Mouse (Mus musculus): Measurements from ENCODE around the gene Per2.
"Not testable (repeated sequence)": the region's sequence is repeated elsewhere in the genome, so short reads cannot be mapped to it uniquely, and the experiment has no call there.

Gene Per2

GRCm38 (mm10) chr1:91478145-91478544 lies 19.0 kb upstream of the Per2 start:
- H3K27me3 ChIP-seq (ENCODE audit: control insufficient read depth, insufficient read depth, low read length, poor library complexity, severe bottlenecking); DNase-seq (ENCODE audit: low read depth, low spot score); H3K36me3 ChIP-seq (ENCODE audit: control insufficient read depth, insufficient read depth, low read length, poor library complexity, severe bottlenecking): not testable (repeated sequence)

- DNase-seq (ENCODE audit: low read depth, low spot score), result no peak
- Histone ChIP-seq H3K36me3 (ENCODE audit: control insufficient read depth, insufficient read depth, low read length, poor library complexity, severe bottlenecking) (no peaks in the 10 kb centered on the region), H3K27me3 (ENCODE audit: control insufficient read depth, insufficient read depth, low read length, poor library complexity, severe bottlenecking) (no peaks in the 10 kb centered on the region)
Observed at GRCm38 (mm10) chr1:91469888-91470419, 10.8 kb upstream of the Per2 start.

GRCm38 (mm10) chr1:91466186-91466585 lies 7.1 kb upstream of the Per2 start:
- no peaks in the 10 kb centered on the region for H3K36me3 ChIP-seq (ENCODE audit: control insufficient read depth, insufficient read depth, low read length, poor library complexity, severe bottlenecking)
- no peak for DNase-seq (ENCODE audit: low read depth, low spot score)
- no peaks in the 10 kb centered on the region; the same call in 1 of the 2 replicates for H3K27me3 ChIP-seq (ENCODE audit: control insufficient read depth, insufficient read depth, low read length, poor library complexity, severe bottlenecking)

- no peak for DNase-seq (ENCODE audit: low read depth, low spot score)
- Histone ChIP-seq H3K27me3 (ENCODE audit: control insufficient read depth, insufficient read depth, low read length, poor library complexity, severe bottlenecking) (no peaks in the 10 kb centered on the region; the same call in 1 of the 2 replicates), H3K36me3 (ENCODE audit: control insufficient read depth, insufficient read depth, low read length, poor library complexity, severe bottlenecking) (no peaks in the 10 kb centered on the region)
Observed at GRCm38 (mm10) chr1:91465244-91465643, 6.1 kb upstream of the Per2 start.

GRCm38 (mm10) chr1:91464436-91464835 lies 5.3 kb upstream of the Per2 start:
- no peak for DNase-seq (ENCODE audit: low read depth, low spot score)
- Histone ChIP-seq H3K27me3 (ENCODE audit: control insufficient read depth, insufficient read depth, low read length, poor library complexity, severe bottlenecking) (no peaks in the 10 kb centered on the region; the same call in 1 of the 2 replicates), H3K36me3 (ENCODE audit: control insufficient read depth, insufficient read depth, low read length, poor library complexity, severe bottlenecking) (no peaks in the 10 kb centered on the region)

- no peaks in the 10 kb centered on the region; the same call in 1 of the 2 replicates for H3K27me3 ChIP-seq (ENCODE audit: control insufficient read depth, insufficient read depth, low read length, poor library complexity, severe bottlenecking)
- no peaks in the 10 kb centered on the region for H3K36me3 ChIP-seq (ENCODE audit: control insufficient read depth, insufficient read depth, low read length, poor library complexity, severe bottlenecking)
- DNase-seq (ENCODE audit: low read depth, low spot score), result no peak
Observed at GRCm38 (mm10) chr1:91463336-91463995, 4.3 kb upstream of the Per2 start.

- Histone ChIP-seq H3K36me3 (ENCODE audit: control insufficient read depth, insufficient read depth, low read length, poor library complexity, severe bottlenecking) (no peaks in the 10 kb centered on the region), H3K27me3 (ENCODE audit: control insufficient read depth, insufficient read depth, low read length, poor library complexity, severe bottlenecking) (no peaks in the 10 kb centered on the region; the same call in 1 of the 2 replicates)
- DNase-seq (ENCODE audit: low read depth, low spot score), result no peak
Observed at GRCm38 (mm10) chr1:91460564-91460963, 1.4 kb upstream of the Per2 start.

GRCm38 (mm10) chr1:91460069-91460468 lies 945 bp upstream of the Per2 start:
- Histone ChIP-seq H3K27me3 (ENCODE audit: control insufficient read depth, insufficient read depth, low read length, poor library complexity, severe bottlenecking) (no peaks in the 10 kb centered on the region; the same call in 1 of the 2 replicates), H3K36me3 (ENCODE audit: control insufficient read depth, insufficient read depth, low read length, poor library complexity, severe bottlenecking) (no peaks in the 10 kb centered on the region)
- no peak for DNase-seq (ENCODE audit: low read depth, low spot score)

- no peaks in the 10 kb centered on the region for H3K36me3 ChIP-seq (ENCODE audit: control insufficient read depth, insufficient read depth, low read length, poor library complexity, severe bottlenecking)
- peak; percentile 15 for DNase-seq (ENCODE audit: low read depth, low spot score)
- no peaks in the 10 kb centered on the region for H3K27me3 ChIP-seq (ENCODE audit: control insufficient read depth, insufficient read depth, low read length, poor library complexity, severe bottlenecking)
Observed at GRCm38 (mm10) chr1:91458223-91458861, 782 bp downstream of the Per2 start.

GRCm38 (mm10) chr1:91457698-91458097 lies 1.4 kb downstream of the Per2 start:
- Histone ChIP-seq H3K36me3 (ENCODE audit: control insufficient read depth, insufficient read depth, low read length, poor library complexity, severe bottlenecking) (no peaks in the 10 kb centered on the region), H3K27me3 (ENCODE audit: control insufficient read depth, insufficient read depth, low read length, poor library complexity, severe bottlenecking) (no peaks in the 10 kb centered on the region)
- no peak for DNase-seq (ENCODE audit: low read depth, low spot score)

- Histone ChIP-seq H3K27me3 (ENCODE audit: control insufficient read depth, insufficient read depth, low read length, poor library complexity, severe bottlenecking) (no peaks in the 10 kb centered on the region), H3K36me3 (ENCODE audit: control insufficient read depth, insufficient read depth, low read length, poor library complexity, severe bottlenecking) (no peaks in the 10 kb centered on the region)
- DNase-seq (ENCODE audit: low read depth, low spot score), result no peak
Observed at GRCm38 (mm10) chr1:91457116-91457515, 2.0 kb downstream of the Per2 start.

- DNase-seq (ENCODE audit: low read depth, low spot score), result peak; percentile 31
- Histone ChIP-seq H3K36me3 (ENCODE audit: control insufficient read depth, insufficient read depth, low read length, poor library complexity, severe bottlenecking) (no peaks in the 10 kb centered on the region), H3K27me3 (ENCODE audit: control insufficient read depth, insufficient read depth, low read length, poor library complexity, severe bottlenecking) (no peaks in the 10 kb centered on the region)
Observed at GRCm38 (mm10) chr1:91456301-91456801, 2.8 kb downstream of the Per2 start.

- Histone ChIP-seq H3K36me3 (ENCODE audit: control insufficient read depth, insufficient read depth, low read length, poor library complexity, severe bottlenecking) (no peaks in the 10 kb centered on the region), H3K27me3 (ENCODE audit: control insufficient read depth, insufficient read depth, low read length, poor library complexity, severe bottlenecking) (no peaks in the 10 kb centered on the region)
- no peak for DNase-seq (ENCODE audit: low read depth, low spot score)
Observed at GRCm38 (mm10) chr1:91455661-91456161, 3.4 kb downstream of the Per2 start.

GRCm38 (mm10) chr1:91454927-91455326 lies 4.2 kb downstream of the Per2 start:
- DNase-seq (ENCODE audit: low read depth, low spot score), result no peak
- H3K27me3 ChIP-seq (ENCODE audit: control insufficient read depth, insufficient read depth, low read length, poor library complexity, severe bottlenecking), result no peaks in the 10 kb centered on the region
- H3K36me3 ChIP-seq (ENCODE audit: control insufficient read depth, insufficient read depth, low read length, poor library complexity, severe bottlenecking), result no peaks in the 10 kb centered on the region

GRCm38 (mm10) chr1:91454366-91454765 lies 4.8 kb downstream of the Per2 start:
- H3K36me3 ChIP-seq (ENCODE audit: control insufficient read depth, insufficient read depth, low read length, poor library complexity, severe bottlenecking), result no peaks in the 10 kb centered on the region
- DNase-seq (ENCODE audit: low read depth, low spot score), result no peak
- no peaks in the 10 kb centered on the region for H3K27me3 ChIP-seq (ENCODE audit: control insufficient read depth, insufficient read depth, low read length, poor library complexity, severe bottlenecking)

Data from splenic B cell, adult 2 months (primary cell).